Mouse (Mus musculus) lung, adult 2 months (tissue): ENCODE data around the gene Edn1.

ENCODE experiments used
- CTCF ChIP-seq: fragments of 200-500 bp; IDR thresholded peaks from 2 replicates; pipeline ENCODE4 v1.5.1; 2011; ENCODE audit warnings: mild to moderate bottlenecking, low read length, control low read depth; ENCODE audit not compliant: insufficient read depth
- POLR2A ChIP-seq: fragments of 200-500 bp; IDR thresholded peaks from 2 replicates; pipeline ENCODE4 v1.6.1; 2011; ENCODE audit warnings: low read depth, mild to moderate bottlenecking, control low read depth, low read length, borderline replicate concordance; ENCODE audit errors: extremely low read depth

DNA sequence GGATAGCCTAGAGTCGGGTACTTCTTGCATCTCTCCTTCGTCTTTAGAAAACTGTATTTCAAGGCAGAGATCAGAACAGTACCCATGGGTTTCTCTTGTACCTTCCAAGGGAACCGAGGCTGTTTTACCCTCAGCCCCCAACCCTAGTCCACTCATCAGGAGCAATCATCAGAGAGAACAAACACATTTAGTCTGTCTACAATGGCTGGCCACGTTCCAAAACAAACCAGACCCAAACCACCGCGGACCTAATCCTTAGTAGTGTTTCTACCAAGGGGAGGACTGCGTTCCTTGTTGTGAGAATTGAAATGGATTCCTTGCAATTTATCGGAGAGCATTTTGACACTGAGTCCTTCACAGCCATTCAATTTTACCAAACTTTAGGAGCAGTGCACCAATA lies 2.9 kb downstream of the Edn1 start:
- TF ChIP-seq CTCF (no peak), POLR2A (no peak)
